Mouse (Mus musculus): ENCODE measurements at regions not wholly inside any gene's neighbourhood (a gene's known extent, or its start where the extent isn't known, plus 50 kb on each side); places are given as distances from the start of the nearest gene placed in this dataset.

- H3K36me3 ChIP-seq (ENCODE audit: control insufficient read depth, insufficient read depth, low read length) = no peaks in the 10 kb centered on the region
- 72% methylated on average over 4 of the region's 4 CpGs for WGBS
- no peak for TF ChIP-seq POLR2A (IDR thresholded peaks at IDR 0.05; ENCODE audit: low read depth, low read length)
- no peak for TF ChIP-seq CTCF (conservative IDR thresholded peaks at IDR 0.05; ENCODE audit: insufficient read depth, insufficient read length, low read depth, low read length)
- DNase-seq = no peak
- no peak overlapping the region for H3K27ac ChIP-seq (ENCODE audit: insufficient read depth, low read depth, low read length)
- no peak overlapping the region for H3K4me3 ChIP-seq (ENCODE audit: insufficient read depth, low read depth, low read length)
- H3K4me1 ChIP-seq (ENCODE audit: control insufficient read depth, insufficient read depth, low read length) = no peaks in the 10 kb centered on the region
- no peaks in the 10 kb centered on the region for H3K27me3 ChIP-seq (replicated peaks; ENCODE audit: control insufficient read depth, insufficient read depth, low read length)
Measured at GRCm38 (mm10) chr12:9948784-9949183, 378.9 kb downstream of the Osr1 start.

DNA sequence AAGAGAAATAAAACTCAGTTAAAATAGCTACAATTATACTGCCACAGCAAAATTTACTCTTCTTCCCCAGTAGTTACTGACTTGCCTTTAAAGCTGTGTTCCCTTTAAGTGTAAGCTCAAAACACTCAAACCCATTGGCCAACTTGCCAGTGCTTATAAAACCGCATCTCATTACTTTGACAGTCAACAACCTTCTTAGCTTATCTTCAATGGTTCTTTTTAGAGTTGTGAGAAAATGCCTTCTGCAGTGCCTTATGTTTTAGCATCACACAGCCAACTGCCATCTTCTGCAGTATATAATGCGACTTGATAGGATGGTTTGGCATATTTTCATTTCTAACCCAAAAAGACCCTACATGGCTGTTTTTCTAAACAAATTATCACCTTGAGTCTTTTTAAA, 382.5 kb downstream of the Osr1 start:
- Histone ChIP-seq H3K27ac (ENCODE audit: insufficient read depth, low read depth, low read length) (no peak overlapping the region), H3K36me3 (ENCODE audit: control insufficient read depth, insufficient read depth, low read length) (no peaks in the 10 kb centered on the region), H3K27me3 (replicated peaks; ENCODE audit: control insufficient read depth, insufficient read depth, low read length) (no peaks in the 10 kb centered on the region), H3K4me3 (ENCODE audit: insufficient read depth, low read depth, low read length) (no peak overlapping the region), H3K4me1 (ENCODE audit: control insufficient read depth, insufficient read depth, low read length) (no peaks in the 10 kb centered on the region)
- DNase-seq = no peak
- no peak for TF ChIP-seq CTCF (conservative IDR thresholded peaks at IDR 0.05; ENCODE audit: insufficient read depth, insufficient read length, low read depth, low read length)
- TF ChIP-seq POLR2A (IDR thresholded peaks at IDR 0.05; ENCODE audit: low read depth, low read length) = no peak
- WGBS = 91% methylated on average over 2 of the region's 2 CpGs

DNA sequence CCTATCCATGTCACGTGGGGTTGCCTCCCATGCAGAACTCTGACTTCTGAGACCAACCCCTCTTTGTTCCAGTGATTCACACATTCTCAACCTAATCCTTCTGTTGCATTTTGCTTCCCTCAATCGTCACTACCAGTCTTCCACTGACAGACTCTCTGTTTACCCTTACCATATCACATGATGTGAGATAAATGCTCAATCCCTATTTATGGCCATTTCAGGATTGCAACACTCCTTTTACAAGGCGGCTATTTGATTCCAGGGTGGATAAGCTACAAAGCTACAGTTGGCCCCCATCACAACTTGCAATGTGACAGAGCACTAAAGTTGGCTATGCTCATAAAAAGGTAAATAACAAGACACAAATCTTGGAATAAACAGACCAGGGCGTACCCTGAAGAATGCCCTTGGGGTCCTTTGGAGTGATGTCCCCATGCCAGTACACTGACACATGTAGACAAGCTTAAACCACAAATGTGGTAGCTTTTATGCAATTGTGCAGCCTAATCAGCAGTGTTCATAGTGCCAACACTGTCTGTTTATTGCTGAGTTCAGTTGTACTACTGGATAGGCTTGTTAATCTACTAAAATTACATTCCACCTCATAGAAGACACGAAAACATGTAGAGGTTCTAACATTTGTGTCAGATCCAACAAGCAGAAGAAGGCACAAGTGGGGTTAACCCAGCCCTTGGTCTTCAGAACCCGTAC, 384.4 kb downstream of the Osr1 start:
- no peaks in the 10 kb centered on the region for H3K27me3 ChIP-seq (replicated peaks; ENCODE audit: control insufficient read depth, insufficient read depth, low read length)
- no peaks in the 10 kb centered on the region for H3K36me3 ChIP-seq (ENCODE audit: control insufficient read depth, insufficient read depth, low read length)
- no peak overlapping the region for H3K4me3 ChIP-seq (ENCODE audit: insufficient read depth, low read depth, low read length)
- TF ChIP-seq POLR2A (IDR thresholded peaks at IDR 0.05; ENCODE audit: low read depth, low read length) (no peak), CTCF (conservative IDR thresholded peaks at IDR 0.05; ENCODE audit: insufficient read depth, insufficient read length, low read depth, low read length) (no peak)
- no peak overlapping the region for H3K27ac ChIP-seq (ENCODE audit: insufficient read depth, low read depth, low read length)
- 80% methylated on average over 6 of the region's 6 CpGs for WGBS
- no peak for DNase-seq
- no peaks in the 10 kb centered on the region for H3K4me1 ChIP-seq (ENCODE audit: control insufficient read depth, insufficient read depth, low read length)

DNA sequence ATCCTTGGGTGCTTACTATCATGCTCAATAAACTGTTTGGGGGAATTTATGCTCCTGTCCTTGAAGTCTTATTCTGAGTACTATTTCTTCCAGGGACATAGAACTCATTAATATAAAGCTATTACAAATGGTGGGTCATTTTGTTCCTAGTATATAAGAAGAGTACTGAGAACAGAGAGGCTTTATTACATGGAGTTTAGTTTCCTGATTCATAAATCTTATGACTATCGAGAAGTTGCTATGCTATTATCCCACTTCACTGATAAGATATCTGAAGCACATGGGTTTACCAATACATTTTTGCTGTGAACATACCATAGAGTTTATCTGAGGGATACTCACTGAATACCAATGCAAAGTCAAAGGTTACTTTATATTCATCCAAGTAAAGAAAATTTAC, 399.5 kb downstream of the Osr1 start:
- Histone ChIP-seq H3K27ac (ENCODE audit: insufficient read depth, low read depth, low read length) (no peak overlapping the region), H3K27me3 (replicated peaks; ENCODE audit: control insufficient read depth, insufficient read depth, low read length) (no peaks in the 10 kb centered on the region), H3K4me1 (ENCODE audit: control insufficient read depth, insufficient read depth, low read length) (no peaks in the 10 kb centered on the region), H3K4me3 (ENCODE audit: insufficient read depth, low read depth, low read length) (no peak overlapping the region), H3K36me3 (ENCODE audit: control insufficient read depth, insufficient read depth, low read length) (no peaks in the 10 kb centered on the region)
- no peak for DNase-seq
- whole genome bisulfite sequencing = 85% methylated on average over 1 of the region's 1 CpGs
- TF ChIP-seq CTCF (conservative IDR thresholded peaks at IDR 0.05; ENCODE audit: insufficient read depth, insufficient read length, low read depth, low read length) = no peak
- TF ChIP-seq POLR2A (IDR thresholded peaks at IDR 0.05; ENCODE audit: low read depth, low read length) = no peak

- 78% methylated on average over 2 of the region's 2 CpGs for WGBS
- TF ChIP-seq POLR2A (IDR thresholded peaks at IDR 0.05; ENCODE audit: low read depth, low read length) (no peak), CTCF (conservative IDR thresholded peaks at IDR 0.05; ENCODE audit: insufficient read depth, insufficient read length, low read depth, low read length) (no peak)
- no peaks in the 10 kb centered on the region for H3K36me3 ChIP-seq (ENCODE audit: control insufficient read depth, insufficient read depth, low read length)
- DNase-seq = no peak
- H3K27ac ChIP-seq (ENCODE audit: insufficient read depth, low read depth, low read length) = no peak overlapping the region
- no peak overlapping the region for H3K4me3 ChIP-seq (ENCODE audit: insufficient read depth, low read depth, low read length)
- no peaks in the 10 kb centered on the region for H3K27me3 ChIP-seq (replicated peaks; ENCODE audit: control insufficient read depth, insufficient read depth, low read length)
- H3K4me1 ChIP-seq (ENCODE audit: control insufficient read depth, insufficient read depth, low read length) = no peaks in the 10 kb centered on the region
Measured at GRCm38 (mm10) chr12:9970771-9971170, 399.0 kb upstream of the Nt5c1b start.

- no peak for DNase-seq
- H3K27me3 ChIP-seq (replicated peaks; ENCODE audit: control insufficient read depth, insufficient read depth, low read length) = no peaks in the 10 kb centered on the region
- H3K36me3 ChIP-seq (ENCODE audit: control insufficient read depth, insufficient read depth, low read length) = no peaks in the 10 kb centered on the region
- no peaks in the 10 kb centered on the region for H3K4me1 ChIP-seq (ENCODE audit: control insufficient read depth, insufficient read depth, low read length)
- no peak overlapping the region for H3K27ac ChIP-seq (ENCODE audit: insufficient read depth, low read depth, low read length)
- 77% methylated on average over 3 of the region's 3 CpGs for WGBS
- no peak for TF ChIP-seq POLR2A (IDR thresholded peaks at IDR 0.05; ENCODE audit: low read depth, low read length)
- TF ChIP-seq CTCF (conservative IDR thresholded peaks at IDR 0.05; ENCODE audit: insufficient read depth, insufficient read length, low read depth, low read length) = no peak
- H3K4me3 ChIP-seq (ENCODE audit: insufficient read depth, low read depth, low read length) = no peak overlapping the region
Measured at GRCm38 (mm10) chr12:9978494-9979112, 391.2 kb upstream of the Nt5c1b start.

- WGBS = 55% methylated on average over 1 of the region's 1 CpGs
- H3K36me3 ChIP-seq (ENCODE audit: control insufficient read depth, insufficient read depth, low read length) = no peaks in the 10 kb centered on the region
- H3K27ac ChIP-seq (ENCODE audit: insufficient read depth, low read depth, low read length) = no peak overlapping the region
- no peaks in the 10 kb centered on the region for H3K27me3 ChIP-seq (replicated peaks; ENCODE audit: control insufficient read depth, insufficient read depth, low read length)
- no peak for DNase-seq
- no peaks in the 10 kb centered on the region for H3K4me1 ChIP-seq (ENCODE audit: control insufficient read depth, insufficient read depth, low read length)
- no peak overlapping the region for H3K4me3 ChIP-seq (ENCODE audit: insufficient read depth, low read depth, low read length)
- TF ChIP-seq POLR2A (IDR thresholded peaks at IDR 0.05; ENCODE audit: low read depth, low read length) (no peak), CTCF (conservative IDR thresholded peaks at IDR 0.05; ENCODE audit: insufficient read depth, insufficient read length, low read depth, low read length) (no peak)
Measured at GRCm38 (mm10) chr12:9979113-9979507, 390.7 kb upstream of the Nt5c1b start.
